Mouse (Mus musculus): ENCODE results near the gene Gm5935. TPM values are rescaled to one million over a fixed set of nuclear protein-coding genes. Genes with fewer than 3 reads are reported as not detected.
"Not testable (repeated sequence)": the region's sequence is repeated elsewhere in the genome, so short reads cannot be mapped to it uniquely, and the experiment has no call there.

The Gm5935 gene
- total RNA-seq (2014; fragmentation: Nextera tagmentation) (not detected in 2 replicates), total RNA-seq (2017) (not detected in 2 replicates)

- ATAC-seq (replicated peaks; ENCODE audit: low FRiP score, low TSS enrichment, poor library complexity, severe bottlenecking): not testable (repeated sequence)
Observed at GRCm38 (mm10) chrX:24775064-24775463, at the start of gene Gm5935. Gm5935 (minus strand) TSS chrX:24775164.

Other genes starting within 250 kb of the Gm5935 start
- gene Gm4297, start 200.3 kb downstream of the Gm5935 start, total RNA-seq (2014; fragmentation: Nextera tagmentation): not detected in 2 replicates
- not detected in 2 replicates for gene Gm4297, start 200.3 kb downstream of the Gm5935 start, total RNA-seq (2017)

Measured in megakaryocyte-erythroid progenitor cell, adult 5-6 weeks (primary cell).